Mouse (Mus musculus): ENCODE results near the gene Fstl4.

The Fstl4 gene

GRCm38 (mm10) chr11:52914431-52914830 lies 150.0 kb downstream of the Fstl4 start:
- DNase-seq (ENCODE audit: low spot score) = no peak

- no peak for DNase-seq (ENCODE audit: low spot score)
Measured at GRCm38 (mm10) chr11:52915648-52916047, 151.2 kb downstream of the Fstl4 start.

GRCm38 (mm10) chr11:52919231-52919960 lies 155.0 kb downstream of the Fstl4 start:
- DNase-seq (ENCODE audit: low spot score) = no peak

GRCm38 (mm10) chr11:52924196-52924595 lies 159.8 kb downstream of the Fstl4 start:
- no peak for DNase-seq (ENCODE audit: low spot score)

- no peak for DNase-seq (ENCODE audit: low spot score)
Measured at GRCm38 (mm10) chr11:52928321-52928720, 163.9 kb downstream of the Fstl4 start.

GRCm38 (mm10) chr11:52939336-52940070 lies 175.1 kb downstream of the Fstl4 start:
- no peak for DNase-seq (ENCODE audit: low spot score)

- DNase-seq (ENCODE audit: low spot score) = no peak
Measured at GRCm38 (mm10) chr11:52942967-52943366, 178.5 kb downstream of the Fstl4 start.

- DNase-seq (ENCODE audit: low spot score) = no peak
Measured at GRCm38 (mm10) chr11:52954995-52955394, 190.6 kb downstream of the Fstl4 start.

GRCm38 (mm10) chr11:52968809-52969208 lies 204.4 kb downstream of the Fstl4 start:
- DNase-seq (ENCODE audit: low spot score) = no peak

GRCm38 (mm10) chr11:52970396-52970795 lies 206.0 kb downstream of the Fstl4 start:
- no peak for DNase-seq (ENCODE audit: low spot score)

- DNase-seq (ENCODE audit: low spot score) = no peak
Measured at GRCm38 (mm10) chr11:52986986-52987385, 222.6 kb downstream of the Fstl4 start.

GRCm38 (mm10) chr11:52994688-52995087 lies 230.3 kb downstream of the Fstl4 start:
- DNase-seq (ENCODE audit: low spot score) = no peak

- DNase-seq (ENCODE audit: low spot score) = no peak
Measured at GRCm38 (mm10) chr11:52996434-52997093, 232.1 kb downstream of the Fstl4 start.

GRCm38 (mm10) chr11:52997421-52997820 lies 233.0 kb downstream of the Fstl4 start:
- DNase-seq (ENCODE audit: low spot score) = no peak

- DNase-seq (ENCODE audit: low spot score) = no peak
Measured at GRCm38 (mm10) chr11:53000226-53000625, 235.8 kb downstream of the Fstl4 start.

- DNase-seq (ENCODE audit: low spot score) = no peak
Measured at GRCm38 (mm10) chr11:53003361-53003760, 238.9 kb downstream of the Fstl4 start.

GRCm38 (mm10) chr11:53003811-53004210 lies 239.4 kb downstream of the Fstl4 start:
- DNase-seq (ENCODE audit: low spot score) = no peak

- no peak for DNase-seq (ENCODE audit: low spot score)
Measured at GRCm38 (mm10) chr11:53009597-53009996, 245.2 kb downstream of the Fstl4 start.

- DNase-seq (ENCODE audit: low spot score) = no peak
Measured at GRCm38 (mm10) chr11:53011996-53012505, 247.6 kb downstream of the Fstl4 start.

GRCm38 (mm10) chr11:53013906-53014305 lies 249.5 kb downstream of the Fstl4 start:
- DNase-seq (ENCODE audit: low spot score) = no peak

- DNase-seq (ENCODE audit: low spot score) = no peak
Measured at GRCm38 (mm10) chr11:53016358-53017021, 252.1 kb downstream of the Fstl4 start.

GRCm38 (mm10) chr11:53019509-53019908 lies 255.1 kb downstream of the Fstl4 start:
- no peak for DNase-seq (ENCODE audit: low spot score)
